Mouse (Mus musculus) c-Kit-positive CD71-positive TER-119-positive erythroid progenitor cells, embryonic 14.5 days (primary cell): ENCODE measurements at regions not wholly inside any gene's neighbourhood (a gene's known extent, or its start where the extent isn't known, plus 50 kb on each side); places are given as distances from the start of the nearest gene placed in this dataset.

ENCODE experiments used
- DNase-seq: peaks from one replicate; pipeline ENCODE4 v3.0.0-alpha.2; 2013; ENCODE audit warnings: low spot score

DNA sequence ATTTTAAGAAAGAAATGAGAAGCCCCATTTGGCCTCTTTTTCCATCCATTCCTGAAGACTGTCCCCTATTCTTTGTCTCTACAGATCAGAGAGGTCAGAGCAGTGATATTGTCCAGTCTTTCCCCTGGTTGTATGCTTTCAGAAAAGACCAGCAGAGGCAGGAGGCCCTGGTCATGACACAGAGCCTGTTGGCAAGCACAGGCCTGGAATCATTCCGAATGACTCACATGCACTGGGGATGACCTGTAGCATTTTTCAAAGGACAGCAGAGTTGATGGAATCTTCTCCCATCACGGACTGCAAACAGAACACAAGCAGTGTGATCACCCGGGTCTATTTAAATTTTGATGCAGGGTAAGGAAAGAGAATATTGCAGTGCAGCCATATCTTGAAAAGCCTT is 50.2 kb upstream of the Nxt1 start:
- DNase-seq: no peak

DNA sequence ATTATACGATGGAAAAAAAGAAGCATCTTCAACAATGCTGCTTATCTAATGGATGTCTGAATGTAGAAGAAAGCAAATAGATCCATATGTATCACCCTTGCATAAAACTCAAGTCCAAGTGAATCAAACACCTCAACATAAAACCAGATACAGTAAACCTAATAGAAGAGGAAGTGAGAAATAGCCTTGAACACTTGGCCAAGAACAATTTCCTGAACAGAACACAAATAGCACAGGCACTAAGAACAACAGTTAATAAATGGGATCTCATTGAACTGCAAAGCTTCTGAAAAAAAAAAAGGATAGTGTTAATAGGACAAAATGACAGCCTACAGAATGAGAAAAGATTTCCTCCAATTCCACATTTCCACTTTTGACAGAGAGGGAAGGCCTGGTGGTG is 60.5 kb upstream of the Nxt1 start:
- DNase-seq: no peak

DNA sequence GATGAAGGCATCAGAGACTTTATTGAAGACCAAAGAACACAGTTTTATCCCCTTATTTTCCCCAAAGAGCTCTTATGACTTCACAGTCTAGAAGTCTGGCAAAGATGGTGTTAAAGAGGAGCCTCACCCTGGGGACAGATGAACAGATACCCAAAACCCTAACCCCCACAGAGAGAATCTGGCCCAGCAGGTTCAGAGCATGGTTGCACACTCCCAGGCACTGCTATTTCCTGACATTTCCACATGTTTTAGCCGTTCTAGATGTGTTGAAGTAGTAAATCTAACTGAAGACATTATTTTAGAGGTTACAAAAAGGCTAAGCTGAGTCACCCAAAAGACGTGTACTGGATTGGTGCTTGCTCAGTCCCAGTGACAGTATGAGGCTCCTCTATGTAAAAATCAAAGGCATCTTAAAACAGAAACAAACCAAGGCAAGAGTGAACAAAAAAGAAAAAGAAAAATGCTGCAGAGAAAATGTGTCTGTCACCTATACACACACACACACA is 66.9 kb upstream of the Nxt1 start:
- no peak for DNase-seq

DNA sequence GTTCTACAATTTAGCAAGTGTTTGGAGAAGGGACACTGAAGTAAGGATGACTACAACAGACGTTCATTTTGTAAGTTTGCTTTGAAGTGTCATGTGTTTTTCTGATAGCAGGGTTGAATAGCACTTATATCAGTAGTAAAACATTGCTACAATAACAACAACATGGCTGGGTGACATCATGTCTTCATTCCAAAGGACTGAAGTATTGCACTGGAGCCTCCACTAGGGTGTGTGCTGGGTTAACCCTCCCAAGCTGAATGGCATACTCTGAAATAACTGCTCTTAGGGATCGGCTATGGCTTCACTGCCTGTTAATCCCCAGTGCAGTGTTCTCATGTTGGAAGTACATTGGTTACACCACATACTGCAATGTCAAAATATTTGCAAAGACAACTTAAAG is 68.5 kb upstream of the Nxt1 start:
- DNase-seq: no peak

DNA sequence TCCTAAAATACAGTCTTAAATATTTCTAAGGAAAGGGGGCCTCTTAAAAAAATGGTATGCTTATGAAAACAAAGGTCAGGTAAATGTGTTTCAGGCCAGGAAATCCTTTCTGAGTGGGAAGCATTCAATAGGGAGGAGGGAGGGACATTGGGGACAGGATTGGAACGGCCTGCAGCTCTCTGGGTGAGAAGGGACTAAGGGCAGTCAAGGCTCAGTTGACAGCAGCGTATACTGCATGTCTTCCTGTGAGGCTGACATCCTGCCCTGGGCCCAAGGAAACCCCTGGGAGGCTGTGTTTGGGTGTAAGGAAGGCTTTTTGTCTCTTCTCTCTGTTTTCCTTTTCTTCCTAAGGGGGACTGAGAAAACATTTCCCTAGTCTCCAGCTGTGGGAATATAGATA is 69.1 kb upstream of the Nxt1 start:
- DNase-seq: no peak

DNA sequence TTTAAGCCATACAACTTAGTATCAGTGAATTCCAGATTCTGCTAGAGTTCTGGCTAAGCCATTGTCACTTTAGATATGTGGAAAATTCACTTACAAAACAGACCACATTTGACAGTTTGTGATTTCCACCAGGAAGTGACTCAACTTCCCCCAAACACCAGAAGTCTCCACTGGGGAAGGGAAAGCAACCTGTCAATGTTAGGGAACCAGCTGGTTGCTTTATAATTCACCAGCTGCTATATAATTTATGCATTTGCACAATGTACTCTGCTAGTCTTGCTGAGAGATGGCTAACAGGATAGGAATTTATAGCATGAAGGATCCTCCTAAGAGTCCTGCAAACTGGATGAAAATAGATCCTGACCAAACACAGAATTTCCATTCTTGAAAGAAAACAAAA is 72.9 kb upstream of the Nxt1 start:
- no peak for DNase-seq

DNA sequence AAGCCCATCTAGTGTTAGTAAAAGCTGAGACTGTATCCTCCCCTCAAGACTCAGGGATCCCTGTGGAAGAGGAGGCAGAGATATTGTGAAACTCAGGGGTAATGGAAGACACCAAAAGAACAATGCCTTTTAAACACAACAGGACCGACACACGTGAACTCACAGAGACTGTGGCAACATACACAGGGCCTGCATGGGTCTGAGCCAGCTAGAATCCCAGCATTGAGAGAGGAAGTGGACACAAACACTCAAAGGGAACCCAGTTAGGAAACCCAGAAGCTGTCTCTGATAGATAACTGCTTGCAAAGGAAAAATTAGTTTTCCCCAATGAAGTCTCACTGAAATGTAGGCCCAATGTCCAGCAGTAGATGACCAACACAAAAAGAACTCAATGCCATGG is 75.4 kb upstream of the Nxt1 start:
- DNase-seq: no peak

DNA sequence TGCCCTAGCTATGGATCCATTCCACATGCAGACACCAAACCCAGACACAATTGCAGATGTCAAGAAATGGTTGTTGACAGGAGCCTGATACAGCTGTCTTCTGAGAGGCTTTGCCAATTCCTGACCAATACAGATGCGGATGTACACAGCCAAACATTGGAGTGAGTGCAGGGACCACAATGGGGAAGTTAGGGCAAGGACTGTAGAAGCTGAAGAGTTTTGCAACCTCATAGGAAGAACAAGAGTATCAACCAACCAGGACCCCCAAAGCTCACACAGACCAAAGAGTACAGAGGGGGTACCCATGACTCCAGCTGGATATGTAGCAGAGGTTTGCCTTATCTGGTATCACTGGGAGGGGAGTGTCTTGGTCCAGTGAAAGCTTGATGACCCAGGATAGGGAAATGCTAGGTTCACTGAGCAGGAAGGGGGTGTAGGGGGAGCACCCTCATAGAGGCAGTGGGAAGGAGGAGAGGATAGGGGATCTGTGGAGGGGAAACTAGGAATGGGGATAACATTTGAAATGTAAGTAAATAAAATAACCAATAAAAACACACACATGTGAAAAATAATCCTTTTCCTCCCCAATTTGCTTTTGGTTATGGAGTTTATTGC is 86.6 kb upstream of the Nxt1 start:
- no peak for DNase-seq

DNA sequence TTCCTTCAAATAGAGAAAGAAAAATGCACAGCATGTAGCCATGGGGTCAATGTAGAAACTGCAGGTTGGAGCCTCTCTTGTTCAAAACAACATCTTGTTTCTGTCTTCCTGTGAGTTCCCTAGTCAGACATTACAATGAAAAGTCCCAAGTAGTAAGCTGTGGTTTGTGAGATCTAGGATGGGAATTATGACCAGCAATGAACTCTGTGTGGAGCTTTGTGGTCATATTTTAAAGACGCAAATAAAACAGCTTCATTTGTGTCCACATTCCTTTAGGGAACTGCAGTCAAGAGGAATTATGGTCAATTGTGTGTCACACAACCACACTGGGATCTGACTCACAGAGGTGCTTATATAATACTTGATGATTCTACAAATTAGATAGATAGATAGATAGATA is 90.2 kb upstream of the Nxt1 start:
- DNase-seq: no peak

DNA sequence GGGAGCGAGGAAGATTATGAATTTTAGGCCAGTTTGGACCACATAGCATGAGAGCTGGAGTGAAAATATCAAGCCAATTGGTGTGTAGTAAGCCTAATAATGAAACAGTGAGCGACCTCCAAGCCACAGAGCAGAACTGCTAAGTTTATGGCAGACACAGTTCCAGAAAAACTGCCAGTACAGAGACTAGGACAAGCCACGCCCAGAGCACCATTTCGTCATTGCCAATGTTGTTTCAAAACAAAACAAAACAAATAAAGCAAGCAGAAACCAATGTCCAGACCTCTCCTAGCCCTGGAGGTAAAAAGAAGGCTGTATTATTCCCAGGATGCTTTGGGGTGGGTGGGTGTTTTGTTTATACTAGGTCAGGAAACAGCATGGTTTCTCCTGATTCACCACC is 90.7 kb upstream of the Nxt1 start:
- DNase-seq: no peak

DNA sequence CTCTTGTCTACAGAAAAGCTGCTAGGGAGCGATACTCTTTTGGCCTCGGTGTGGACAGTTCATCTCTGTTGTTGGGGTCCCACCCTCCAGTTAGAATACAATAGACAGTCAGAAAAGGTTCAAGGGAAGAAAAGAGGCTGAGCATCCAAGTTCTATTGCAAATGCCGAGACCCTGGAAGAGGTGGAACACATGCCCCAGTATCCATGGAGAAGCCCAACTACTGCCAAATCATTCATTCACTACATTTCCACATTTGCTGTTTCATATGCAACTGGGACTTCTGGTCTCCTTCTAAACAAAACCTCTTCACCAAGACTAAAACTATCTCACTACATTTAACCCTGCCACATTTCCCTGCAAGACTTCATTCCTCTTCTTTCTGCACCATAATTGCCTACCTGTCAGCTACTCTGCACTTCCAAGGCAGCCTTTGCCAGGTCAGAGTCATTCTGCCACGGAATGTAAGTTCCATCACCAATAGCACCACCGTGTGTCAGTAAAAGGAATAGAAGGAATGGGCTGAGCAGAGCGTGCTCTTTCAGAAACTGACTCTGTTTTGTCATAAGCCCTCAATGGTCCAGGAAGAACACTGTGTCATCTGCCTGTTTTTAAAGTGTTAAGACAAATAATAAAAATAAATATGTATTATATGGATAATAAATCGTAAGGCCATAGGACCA is 92.0 kb upstream of the Nxt1 start:
- no peak for DNase-seq

DNA sequence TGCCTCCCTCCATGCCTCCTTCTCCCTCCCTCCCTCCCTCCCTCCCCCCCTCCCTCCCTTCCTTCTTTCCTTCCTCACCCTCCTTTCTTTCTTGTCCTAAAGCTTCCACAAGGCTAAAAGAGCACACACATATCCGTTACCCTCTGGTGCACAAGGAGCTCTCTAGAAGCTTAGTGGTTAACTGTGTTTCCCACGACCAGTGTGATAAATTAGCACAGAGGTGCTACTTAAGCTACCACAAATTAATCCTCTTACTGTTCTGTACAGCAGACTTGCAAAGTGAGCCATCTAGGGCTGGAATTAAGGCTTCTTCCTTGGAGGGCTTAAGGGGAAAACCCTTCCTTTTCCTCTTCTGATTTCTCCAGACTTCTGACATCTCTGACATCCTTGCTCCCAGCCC is 92.8 kb upstream of the Nxt1 start:
- no peak for DNase-seq

DNA sequence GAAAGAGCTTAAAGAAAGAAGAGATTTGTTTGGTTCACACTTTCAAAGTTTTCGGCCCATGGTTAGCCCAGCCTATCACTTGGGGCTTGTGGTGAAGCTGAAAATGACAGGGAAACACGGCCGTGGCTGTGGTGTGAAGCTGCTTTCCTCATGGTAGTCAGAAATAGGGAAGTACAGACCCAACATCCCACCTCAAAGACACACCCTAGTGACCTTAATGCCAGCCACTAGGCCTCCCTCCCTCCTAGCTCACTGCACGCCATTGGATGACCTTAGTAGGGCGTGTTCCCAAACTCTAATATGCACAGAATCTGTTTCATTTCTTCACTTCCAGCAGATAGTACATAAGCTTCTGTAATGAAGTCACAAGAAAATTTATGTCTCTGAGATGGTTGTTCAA is 93.4 kb upstream of the Nxt1 start:
- DNase-seq: no peak

DNA sequence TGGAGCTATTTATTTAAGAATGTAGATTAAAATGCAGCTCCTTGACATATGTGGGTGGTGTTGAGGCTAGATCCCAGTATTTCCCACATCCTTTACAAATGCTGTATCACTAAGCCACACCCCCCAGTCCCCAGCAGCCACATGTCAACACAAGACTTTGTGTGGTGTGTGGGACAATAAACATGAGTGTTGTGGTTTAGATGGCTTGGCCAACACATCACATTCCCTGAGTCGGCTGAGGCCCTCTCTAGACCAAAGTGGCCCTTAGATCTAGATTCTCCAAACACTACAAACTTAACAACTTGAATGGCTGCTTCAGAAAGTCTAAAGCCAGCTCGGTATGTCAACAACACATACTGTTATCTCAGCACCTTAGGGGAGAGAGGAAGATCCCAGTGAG is 94.2 kb upstream of the Nxt1 start:
- DNase-seq: no peak

DNA sequence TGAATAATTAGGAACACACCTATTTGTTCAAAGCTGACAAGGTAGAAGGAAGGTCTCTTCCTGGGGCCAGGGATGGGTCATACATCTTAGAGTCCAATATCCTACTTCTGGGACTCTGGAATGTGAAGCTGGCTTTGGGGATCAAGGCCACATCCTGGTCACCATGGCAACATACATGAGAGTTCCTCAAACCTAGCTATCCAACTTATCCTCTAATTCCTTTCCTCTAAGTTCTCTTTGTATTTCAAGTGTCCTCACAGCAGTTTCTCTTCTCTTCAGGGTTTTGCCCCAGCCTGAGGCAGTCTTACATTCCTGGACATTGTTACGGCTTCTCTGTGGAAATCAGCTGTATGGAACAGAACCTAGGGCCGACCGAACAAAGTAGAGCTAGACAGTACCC is 97.0 kb upstream of the Nxt1 start:
- DNase-seq: no peak

DNA sequence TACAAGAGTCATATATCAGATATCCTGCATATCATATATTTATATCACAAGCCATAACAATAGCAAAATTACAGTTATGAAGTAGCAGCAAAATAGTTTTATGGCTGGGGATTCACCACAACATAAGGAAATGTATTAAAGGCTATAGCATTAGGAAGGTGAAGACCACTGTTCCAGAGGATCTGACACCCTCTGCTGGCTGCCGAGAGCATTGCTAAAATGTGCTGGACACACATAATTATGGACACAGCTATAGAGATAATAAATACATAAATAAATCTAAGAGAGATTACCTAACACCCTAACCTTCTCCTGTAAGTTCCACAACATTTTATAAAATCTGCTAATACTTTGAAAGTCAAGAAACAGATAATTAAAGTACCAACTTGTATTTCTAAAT is 100.2 kb upstream of the Nxt1 start:
- DNase-seq: no peak

DNA sequence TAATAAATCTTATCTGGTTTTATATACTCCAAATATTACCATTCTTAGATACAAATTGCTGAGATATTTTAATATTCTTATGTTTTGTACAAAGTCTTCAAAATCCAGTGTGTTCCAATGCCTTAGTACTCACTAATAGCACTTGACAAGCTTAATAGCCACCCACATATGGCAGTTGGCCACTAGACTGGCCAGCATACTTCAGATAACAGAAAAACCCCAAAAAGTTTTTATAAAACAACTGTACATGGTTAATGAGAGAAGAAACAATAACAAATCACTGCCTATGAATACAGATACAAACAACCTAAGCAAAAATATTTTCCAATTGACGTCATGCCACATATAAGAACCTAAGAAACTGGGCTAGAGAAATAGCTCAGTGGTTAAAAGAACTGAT is 100.8 kb upstream of the Nxt1 start:
- no peak for DNase-seq

DNA sequence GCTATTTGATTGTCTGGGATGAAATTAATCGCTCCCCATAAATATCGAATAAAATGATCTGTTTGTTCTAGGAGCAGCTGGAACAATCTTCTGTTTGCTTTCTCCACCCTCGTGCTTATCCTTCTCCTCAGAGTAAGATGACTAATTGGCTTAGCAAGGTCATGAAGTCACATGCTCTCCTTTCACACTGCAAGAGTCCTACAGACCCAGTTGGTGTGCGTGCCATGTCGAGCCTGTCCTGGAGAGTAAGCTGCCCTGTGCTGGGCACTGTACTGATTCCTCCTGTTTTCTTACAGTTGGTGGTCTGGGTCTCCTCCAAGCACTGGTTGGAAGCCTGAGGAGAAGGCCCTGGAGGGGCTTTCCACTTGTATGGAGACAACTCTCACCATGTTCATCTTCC is 101.4 kb upstream of the Nxt1 start:
- no peak for DNase-seq

DNA sequence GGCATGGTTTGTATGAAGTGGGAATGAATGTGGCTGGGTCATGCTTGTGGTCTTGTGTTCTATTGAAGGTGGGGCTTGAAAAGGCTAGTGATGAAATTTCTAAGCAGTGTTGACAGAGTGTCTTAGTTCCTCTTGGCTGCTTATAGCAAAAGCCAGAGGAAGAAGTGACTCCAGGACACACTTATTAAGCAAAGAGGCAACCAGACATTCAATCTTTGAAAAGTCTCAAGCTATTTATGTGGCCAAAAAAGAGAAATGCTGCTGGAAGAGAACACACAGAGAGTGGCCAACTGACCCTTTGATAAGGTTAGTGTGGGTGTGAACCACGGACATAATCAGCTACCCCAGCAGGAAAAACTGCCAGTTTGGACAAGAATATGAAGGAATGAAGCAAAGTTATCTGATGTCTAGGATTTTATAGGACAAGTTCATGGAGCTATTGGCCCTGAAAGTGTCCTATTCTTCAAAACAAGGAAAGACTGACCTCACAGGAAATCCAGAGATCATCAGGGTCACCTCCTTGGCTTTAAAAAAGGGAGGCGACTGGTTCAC is 104.4 kb upstream of the Nxt1 start:
- DNase-seq: no peak

DNA sequence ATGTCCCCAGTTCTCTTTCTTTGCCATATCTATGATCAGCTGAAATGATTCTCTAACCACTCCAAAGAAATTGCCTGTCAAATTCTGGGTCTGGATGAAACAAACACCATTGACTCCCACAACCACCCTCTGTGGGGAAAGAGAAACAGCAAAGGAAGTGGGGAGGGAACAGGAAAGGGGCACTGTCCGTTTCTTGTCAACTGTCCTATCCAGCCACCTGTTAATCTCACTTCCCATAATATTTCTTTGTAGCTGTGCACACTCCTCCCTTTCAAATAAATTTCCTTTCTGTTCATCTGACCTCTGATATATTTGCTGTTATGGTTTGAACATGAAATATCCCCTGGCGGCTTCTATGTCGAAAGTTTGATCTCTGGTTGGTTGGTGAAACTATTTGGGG is 109.0 kb upstream of the Nxt1 start:
- no peak for DNase-seq

DNA sequence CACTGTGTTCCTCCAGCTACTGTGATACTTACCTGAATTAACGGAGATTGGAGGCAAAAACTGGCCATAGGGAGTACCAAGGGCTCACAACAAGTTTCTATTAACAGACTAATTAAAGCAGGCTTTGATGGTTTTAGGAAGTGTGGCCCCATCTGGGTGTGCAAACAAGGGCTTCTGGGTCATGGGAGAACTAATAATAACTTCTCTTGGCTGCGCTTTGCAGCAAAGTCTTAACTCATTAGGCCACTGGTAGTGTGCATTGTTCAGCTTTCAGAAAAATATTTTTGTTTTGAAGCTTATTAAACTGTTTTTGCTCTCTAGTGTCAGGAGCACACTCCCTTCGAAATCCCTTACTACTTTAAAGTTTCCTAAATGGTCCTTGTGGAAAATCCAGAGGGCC is 110.4 kb upstream of the Nxt1 start:
- no peak for DNase-seq

DNA sequence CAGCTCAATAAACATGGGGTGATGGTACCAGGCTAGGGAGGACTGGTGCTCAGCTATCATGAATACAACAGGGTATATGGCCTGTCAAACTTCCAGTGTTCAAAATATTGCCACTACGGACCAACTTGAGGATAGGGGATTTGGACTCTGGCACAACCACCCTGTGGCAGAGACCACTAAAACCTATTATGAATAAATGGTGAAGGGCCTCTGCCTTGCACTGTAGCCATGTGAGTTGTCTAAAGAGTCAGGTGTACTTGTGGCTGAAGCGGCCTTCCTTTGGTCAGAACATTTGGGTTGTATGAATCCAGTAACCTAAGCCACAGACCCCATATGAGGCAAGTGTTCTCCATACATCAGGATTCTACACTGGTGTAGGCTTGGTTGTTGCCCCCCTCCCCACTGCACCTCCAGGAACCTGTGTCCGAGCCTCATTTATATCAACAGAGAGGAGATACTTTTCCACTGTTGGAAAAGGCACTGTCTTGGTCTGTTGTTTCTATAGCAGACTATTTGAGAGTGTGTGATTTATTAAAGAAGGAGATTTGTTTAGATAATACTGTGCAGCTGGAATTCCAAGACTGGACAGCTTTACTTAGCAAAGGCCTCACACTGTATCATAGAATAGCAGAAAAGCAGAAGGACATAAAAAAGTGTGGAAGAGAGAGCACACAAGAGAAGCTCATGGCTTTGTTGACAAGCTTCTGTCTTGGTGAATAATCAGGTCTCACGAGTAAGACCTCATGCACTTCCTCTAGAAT is 112.2 kb upstream of the Nxt1 start:
- DNase-seq: no peak

DNA sequence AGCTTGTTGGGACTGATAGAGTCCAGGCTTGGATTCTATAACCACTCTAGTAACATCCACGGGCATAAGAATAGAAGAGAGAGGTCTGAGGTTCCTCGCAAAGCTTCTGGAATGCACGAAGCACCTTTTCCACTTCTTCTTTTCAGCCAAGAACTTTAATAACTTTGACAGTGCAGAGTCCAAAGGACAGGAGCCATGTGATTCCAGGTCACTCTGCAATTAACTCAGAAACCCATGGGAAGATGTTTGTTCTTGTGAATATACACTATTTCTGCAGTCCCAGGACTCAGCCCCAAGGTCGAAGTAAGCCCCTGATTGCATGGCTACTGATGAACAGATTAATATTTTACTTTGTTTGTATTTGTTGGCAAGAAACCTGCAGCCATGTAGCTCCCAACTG is 113.0 kb upstream of the Nxt1 start:
- DNase-seq: no peak
